Mouse (Mus musculus) pancreas, adult 10 weeks (tissue): ENCODE results near the gene Lrrc4b. TPM values are rescaled to one million over a fixed set of nuclear protein-coding genes. Genes with fewer than 3 reads are reported as not detected.

Experiments used
- polyA plus RNA-seq: library from polyadenylated mRNA; stranded (reverse); fragments of 350-450 nt; fragmentation: Illumina TruSeq; extraction: RNeasy Lipid Tissue Mini Kit (QIAGEN cat#74804); gene quantifications from one replicate; pipeline ENCODE4 v1.2.3, GENCODE M21; 2015; ENCODE audit warnings: low read depth, low replicate concordance; ENCODE audit not compliant: insufficient read depth

Lrrc4b gene
- polyA plus RNA-seq: not detected

GRCm38 (mm10) chr7:44428968-44429521 is at the start of gene Lrrc4b:
Gene Lrrc4b, plus strand, starts transcription at chr7:44429018.

GRCm38 (mm10) chr7:44383980-44384715 is 44.7 kb upstream of the Lrrc4b start, which contains the start of gene Syt3:
Gene Syt3, plus strand, starts transcription at chr7:44384102.

GRCm38 (mm10) chr7:44385720-44386119 is 43.1 kb upstream of the Lrrc4b start, which contains the start of gene 1700008O03Rik:
Gene 1700008O03Rik, minus strand, starts transcription at chr7:44385820.

GRCm38 (mm10) chr7:44465111-44465510 is 36.3 kb downstream of the Lrrc4b start, which contains the start of gene Aspdh:
Gene Aspdh, plus strand, starts transcription at chr7:44465391.

GRCm38 (mm10) chr7:44467811-44468411 is 39.1 kb downstream of the Lrrc4b start, which contains the start of gene Josd2:
Gene Josd2, plus strand, starts transcription at chr7:44467980.

GRCm38 (mm10) chr7:44495992-44496770 is 67.4 kb downstream of the Lrrc4b start, which contains the start of the genes Emc10 and Fam71e1:
Gene Emc10, minus strand, starts transcription at chr7:44496529.
Gene Fam71e1, plus strand, starts transcription at chr7:44496581.

Other genes with a start within 250 kb of the Lrrc4b start
- gene Klk1b24, start 240.8 kb upstream of the Lrrc4b start, polyA plus RNA-seq: 8.0 TPM
- 12.3 TPM for gene Klk1b3, start 230.8 kb upstream of the Lrrc4b start, polyA plus RNA-seq
- gene Klk1b4, start 221.6 kb upstream of the Lrrc4b start, polyA plus RNA-seq: 12.1 TPM
- gene Klk1b5, start 213.1 kb upstream of the Lrrc4b start, polyA plus RNA-seq: 50.2 TPM
- gene Klk1, start 203.7 kb upstream of the Lrrc4b start, polyA plus RNA-seq: 6,154 TPM
- gene Gm36864, start 192.8 kb upstream of the Lrrc4b start, polyA plus RNA-seq: not detected
- 0.65 TPM for gene 1700028J19Rik, start 182.3 kb upstream of the Lrrc4b start, polyA plus RNA-seq
- 32.6 TPM for gene 2410002F23Rik, start 182.3 kb upstream of the Lrrc4b start, polyA plus RNA-seq
- gene Acp4, start 171.6 kb upstream of the Lrrc4b start, polyA plus RNA-seq: not detected
- not detected for gene Gm15517, start 167.6 kb upstream of the Lrrc4b start, polyA plus RNA-seq
- gene Clec11a, start 122.1 kb upstream of the Lrrc4b start, polyA plus RNA-seq: 2.9 TPM
- 9.9 TPM for gene Shank1, start 118.8 kb upstream of the Lrrc4b start, polyA plus RNA-seq
- gene Syt3, start 44.9 kb upstream of the Lrrc4b start, polyA plus RNA-seq: 4.6 TPM
- gene 1700008O03Rik, start 43.2 kb upstream of the Lrrc4b start, polyA plus RNA-seq: not detected
- not detected for gene Aspdh, start 36.4 kb downstream of the Lrrc4b start, polyA plus RNA-seq
- 38.2 TPM for gene Josd2, start 39.0 kb downstream of the Lrrc4b start, polyA plus RNA-seq
- gene Emc10, start 67.5 kb downstream of the Lrrc4b start, polyA plus RNA-seq: 33.0 TPM
- gene Fam71e1, start 67.6 kb downstream of the Lrrc4b start, polyA plus RNA-seq: 6.0 TPM
- gene Mybpc2, start 95.6 kb downstream of the Lrrc4b start, polyA plus RNA-seq: 0.37 TPM
- gene Spib, start 103.1 kb downstream of the Lrrc4b start, polyA plus RNA-seq: 0.50 TPM
- 12.0 TPM for gene Pold1, start 119.8 kb downstream of the Lrrc4b start, polyA plus RNA-seq
- gene Nr1h2, start 124.9 kb downstream of the Lrrc4b start, polyA plus RNA-seq: 41.0 TPM
- gene Napsa, start 143.4 kb downstream of the Lrrc4b start, polyA plus RNA-seq: 0.72 TPM
- gene Kcnc3, start 161.6 kb downstream of the Lrrc4b start, polyA plus RNA-seq: 3.5 TPM
- 5.7 TPM for gene Myh14, start 241.8 kb downstream of the Lrrc4b start, polyA plus RNA-seq